Mouse (Mus musculus) MEL (cell line): Measurements from ENCODE around the gene Wdfy3. TPM values are rescaled to one million over a fixed set of nuclear protein-coding genes. Genes with fewer than 3 reads are reported as not detected.

Experiments
- DNase-seq: peaks from one replicate; pipeline ENCODE4 v3.0.0; 2011; ENCODE audit warnings: low read depth, low spot score
- H3K27ac ChIP-seq: 2 replicates; pipeline ENCODE4 v1.5.1; 2012; ENCODE audit warnings: low read depth, mild to moderate bottlenecking, control low read depth, low read length, moderate library complexity; ENCODE audit not compliant: control insufficient read depth
- H3K27me3 ChIP-seq, 2 experiments: fragments of 150-350 bp in 1 of 2; sonication (generic) in 1 of 2; 2 replicates each; pipeline ENCODE4 v1.6.1; 2012; ENCODE audit warnings: low read length in 2 of 2, mild to moderate bottlenecking in 2 of 2, improper control_type of control experiment in 1 of 2, moderate library complexity in 1 of 2; ENCODE audit not compliant: insufficient read depth in 2 of 2, control insufficient read depth in 1 of 2
- H3K36me3 ChIP-seq, 2 experiments: 2 replicates each; pipeline ENCODE4 v1.6.1; 2012 to 2014; ENCODE audit warnings: low read length in 2 of 2, improper control_type of control experiment in 1 of 2, inconsistent platforms in 1 of 2, mild to moderate bottlenecking in 1 of 2; ENCODE audit not compliant: insufficient read depth in 2 of 2, control insufficient read depth in 1 of 2
- H3K4me1 ChIP-seq, 2 experiments: fragments of 150-350 bp in 1 of 2; sonication (generic) in 1 of 2; 2 replicates each; pipeline ENCODE4 v1.6.1; 2012; ENCODE audit warnings: low read length in 2 of 2, improper control_type of control experiment in 1 of 2, mild to moderate bottlenecking in 1 of 2; ENCODE audit not compliant: insufficient read depth in 2 of 2, control insufficient read depth in 1 of 2
- H3K4me3 ChIP-seq, 2 experiments: fragments of 150-350 bp in 1 of 2; sonication (generic) in 1 of 2; 2 replicates each; pipeline ENCODE4 v1.5.1; 2012; ENCODE audit warnings: low read depth in 2 of 2, low read length in 2 of 2, mild to moderate bottlenecking in 2 of 2, moderate library complexity in 2 of 2, control low read depth in 1 of 2, improper control_type of control experiment in 1 of 2; ENCODE audit not compliant: control insufficient read depth in 1 of 2, insufficient read depth in 1 of 2
- H3K79me2 ChIP-seq: 2 replicates; pipeline ENCODE4 v1.6.1; 2012; ENCODE audit warnings: mild to moderate bottlenecking, low read length, moderate library complexity; ENCODE audit not compliant: control insufficient read depth, poor library complexity, insufficient read depth
- H3K9ac ChIP-seq: 2 replicates; pipeline ENCODE4 v1.6.1; 2012; ENCODE audit warnings: low read depth, mild to moderate bottlenecking, control low read depth, low read length, moderate library complexity; ENCODE audit not compliant: control insufficient read depth, poor library complexity, severe bottlenecking
- H3K9me3 ChIP-seq: fragments of 150-350 bp; sonication (generic); replicated peaks from 2 replicates; pipeline ENCODE4 v1.6.1; 2012; ENCODE audit warnings: mild to moderate bottlenecking, low read length, improper control_type of control experiment, moderate library complexity; ENCODE audit not compliant: insufficient read depth
- CHD1 ChIP-seq: IDR thresholded peaks from 2 replicates; pipeline ENCODE4 v1.6.1; 2012; ENCODE audit warnings: low read depth, mild to moderate bottlenecking, inconsistent platforms, low read length, improper control_type of control experiment
- CHD2 ChIP-seq: IDR thresholded peaks from 2 replicates; pipeline ENCODE4 v1.6.1; 2011; ENCODE audit warnings: low read length, improper control_type of control experiment
- GABPA ChIP-seq: IDR thresholded peaks from 2 replicates; pipeline ENCODE4 v1.6.1; 2012; ENCODE audit warnings: low read depth, mild to moderate bottlenecking, inconsistent platforms, low read length, improper control_type of control experiment, moderate library complexity
- MAFK ChIP-seq: IDR thresholded peaks from 2 replicates; pipeline ENCODE4 v1.6.1; 2011; ENCODE audit warnings: low read depth, mild to moderate bottlenecking, low read length, improper control_type of control experiment, borderline replicate concordance
- MAX ChIP-seq: IDR thresholded peaks from 2 replicates; pipeline ENCODE4 v1.6.1; 2011; ENCODE audit warnings: low read length, improper control_type of control experiment
- MYB ChIP-seq: IDR thresholded peaks from 2 replicates; pipeline ENCODE4 v1.6.1; 2011; ENCODE audit warnings: mild to moderate bottlenecking, low read depth, low read length, improper control_type of control experiment
- NELFE ChIP-seq: IDR thresholded peaks from 2 replicates; pipeline ENCODE4 v1.6.1; 2011; ENCODE audit warnings: low read depth, low read length, improper control_type of control experiment
- NRF1 ChIP-seq: IDR thresholded peaks from 2 replicates; pipeline ENCODE4 v1.6.1; 2014; ENCODE audit warnings: low read depth, mild to moderate bottlenecking, inconsistent platforms, low read length, improper control_type of control experiment, moderate library complexity; ENCODE audit not compliant: poor library complexity, insufficient read depth, severe bottlenecking
- RAD21 ChIP-seq: IDR thresholded peaks from 2 replicates; pipeline ENCODE4 v1.6.1; 2011; ENCODE audit warnings: mild to moderate bottlenecking, low read depth, low read length, improper control_type of control experiment
- RCOR1 ChIP-seq: IDR thresholded peaks from 2 replicates; pipeline ENCODE4 v1.6.1; 2012; ENCODE audit warnings: low read depth, mild to moderate bottlenecking, inconsistent platforms, low read length, improper control_type of control experiment
- SMC3 ChIP-seq: IDR thresholded peaks from 2 replicates; pipeline ENCODE4 v1.6.1; 2011; ENCODE audit warnings: low read depth, low read length, improper control_type of control experiment
- TAL1 ChIP-seq: IDR thresholded peaks from 2 replicates; pipeline ENCODE4 v1.6.1; 2012; ENCODE audit warnings: mild to moderate bottlenecking, inconsistent platforms, low read length, moderate library complexity, mixed read lengths
- USF2 ChIP-seq, 2 experiments: IDR thresholded peaks; 2 replicates each; pipeline ENCODE4 v1.6.1; 2011 to 2012; ENCODE audit warnings: improper control_type of control experiment in 2 of 2, low read length in 2 of 2, borderline replicate concordance in 1 of 2, inconsistent platforms in 1 of 2, low read depth in 1 of 2, mild to moderate bottlenecking in 1 of 2; ENCODE audit not compliant: insufficient read depth in 1 of 2
- ZKSCAN1 ChIP-seq: IDR thresholded peaks from 2 replicates; pipeline ENCODE4 v1.6.1; 2012; ENCODE audit warnings: low read depth, mild to moderate bottlenecking, inconsistent platforms, low read length, improper control_type of control experiment, moderate library complexity
- polyA plus RNA-seq, 2 experiments: library from polyadenylated mRNA; stranded (reverse) in 1 of 2; unstranded in 1 of 2; fragments of >175 nt in 1 of 2; fragments of >200 nt in 1 of 2; gene quantifications; 2 replicates each; pipeline versions ENCODE4 v1.2.1 to v1.2.4; 2012; ENCODE audit warnings: low replicate concordance in 2 of 2, low read depth in 1 of 2; ENCODE audit not compliant: insufficient read length in 2 of 2, insufficient read depth in 1 of 2, missing spikeins in 1 of 2
- total RNA-seq: library from RNA; depleted of rRNA; stranded (reverse); fragments of 300-350 nt; gene quantifications from 2 replicates; pipeline ENCODE4 v1.2.3, GENCODE M21; 2012

Wdfy3 gene
- total and polyA plus RNA-seq, 3 experiments, result 10.0 to 21.3 (median 11.9) TPM

DNA sequence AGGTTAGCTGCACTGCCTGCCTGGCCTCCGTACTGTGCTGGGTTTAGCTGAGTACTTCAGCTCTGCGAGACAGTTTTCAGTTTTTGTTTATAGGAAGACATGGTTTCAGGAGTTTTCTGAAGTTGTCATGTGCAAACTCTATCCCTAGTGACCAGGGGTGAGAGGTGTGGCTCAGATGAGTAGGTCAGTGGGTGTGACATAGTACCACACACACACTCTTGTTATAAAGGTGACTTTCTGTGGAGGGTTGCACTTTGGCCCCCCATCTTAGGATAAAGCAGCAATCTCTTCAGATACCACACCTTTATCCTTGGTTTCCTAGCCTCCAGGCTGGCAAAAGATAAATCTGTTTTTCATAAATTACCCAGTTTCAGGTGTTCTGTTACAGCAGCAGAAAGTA is 284.9 kb downstream of the Wdfy3 start:
- Histone ChIP-seq H3K4me3 (no peak overlapping the region), H3K9ac (no peak overlapping the region), H3K27ac (no peak overlapping the region), H3K27me3 (no peaks in the 10 kb centered on the region), H3K9me3 (no peaks in the 10 kb centered on the region), H3K4me1 (no peaks in the 10 kb centered on the region; a peak in 1 of 4 replicates), H3K36me3 (no peaks in the 10 kb centered on the region), H3K79me2 (no peaks in the 10 kb centered on the region)
- TF ChIP-seq MYB, result no peak
- TF ChIP-seq GABPA, result no peak
- no peak for TF ChIP-seq RAD21
- no peak for TF ChIP-seq CHD2
- no peak for TF ChIP-seq MAX
- no peak for TF ChIP-seq USF2 (IDR thresholded peaks at IDR 0.05; ENCODE audit: borderline replicate concordance in 1 of 2, insufficient read depth in 1 of 2, low read depth in 1 of 2, low read length in 2 of 2)
- no peak for TF ChIP-seq ZKSCAN1
- no peak for TF ChIP-seq SMC3
- no peak for TF ChIP-seq RCOR1
- TF ChIP-seq NRF1, result no peak
- no peak for TF ChIP-seq TAL1
- no peak for TF ChIP-seq NELFE
- TF ChIP-seq CHD1, result no peak
- DNase-seq, result no peak

DNA sequence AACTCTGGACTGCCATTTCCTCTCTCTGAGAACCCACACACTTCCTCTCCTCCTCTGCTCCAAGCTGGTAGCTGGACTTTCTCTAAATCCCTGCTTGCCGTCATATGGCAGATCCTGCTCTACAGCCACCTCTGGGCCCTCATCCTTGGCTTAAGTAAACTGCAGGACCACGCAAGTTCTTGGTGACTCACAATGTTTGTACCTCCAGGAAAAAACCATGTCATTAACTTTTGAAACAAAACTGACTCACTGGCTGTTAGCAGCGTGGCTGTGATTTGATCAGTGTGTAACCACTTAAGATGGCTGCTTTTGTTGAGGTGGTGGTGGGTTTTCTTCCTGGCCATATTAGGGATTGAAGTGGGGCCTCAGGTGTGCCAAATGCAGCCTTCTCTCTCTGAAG is 285.4 kb downstream of the Wdfy3 start:
- Histone ChIP-seq H3K36me3 (no peaks in the 10 kb centered on the region), H3K27ac (no peak overlapping the region)

More for the DNA sequence above, 285.4 kb downstream of the Wdfy3 start:
- no peaks in the 10 kb centered on the region for H3K27me3 ChIP-seq
- H3K4me3 ChIP-seq, result no peak overlapping the region
- H3K79me2 ChIP-seq, result no peaks in the 10 kb centered on the region
- no peaks in the 10 kb centered on the region for H3K9me3 ChIP-seq
- H3K4me1 ChIP-seq, result no peaks in the 10 kb centered on the region; a peak in 1 of 4 replicates
- no peak for TF ChIP-seq MAFK
- no peak for DNase-seq
- no peak overlapping the region for H3K9ac ChIP-seq
